33 mouse cellular contexts compared by ENCODE assay signal in genomic region chr4:73531604-73532003, GRCm38 (mm10).
"Had no signal": no experiment of that assay in that cellular context is flagged by ENCODE, and none has a peak within 500 bp of the region (broad histone marks: within the 10 kb centered on the region; RNA-seq: fewer than 3 reads in every experiment).

No protein-coding gene starts in this region.

- H3K4me3 ChIP-seq: heart, embryonic 12.5 days; heart, embryonic 13.5 days; heart, embryonic 15.5 days; hindbrain, embryonic 10.5 days; hindbrain, embryonic 12.5 days; hindbrain, embryonic 13.5 days; hindbrain, embryonic 15.5 days; intestine, embryonic 15.5 days; kidney, embryonic 15.5 days; layer of hippocampus, adult 2 months had no signal

- DNase-seq: heart, postnatal 10 days; heart, postnatal 14 days; heart, postnatal 36 days; heart, postnatal 4 days; kidney, adult 11 months; kidney, adult 18-20 months; kidney, adult 2 months; kidney, adult 8-10 months; kidney, adult 9 months; kidney, postnatal 10 days; kidney, postnatal 14 days; kidney, postnatal 25 days; kidney, postnatal 36 days; kidney, postnatal 4 days; layer of hippocampus, adult 9-11 months; layer of hippocampus, postnatal 36 days had no signal

- H3K27ac ChIP-seq: heart, embryonic 13.5 days; heart, embryonic 15.5 days; hindbrain, embryonic 10.5 days; hindbrain, embryonic 12.5 days; hindbrain, embryonic 13.5 days; hindbrain, embryonic 14.5 days; hindbrain, embryonic 15.5 days; hindbrain, postnatal 0 days; intestine, embryonic 15.5 days; kidney, embryonic 15.5 days; kidney, postnatal 0 days; layer of hippocampus, adult 2 months had no signal

- ATAC-seq: hindbrain, embryonic 16.5 days; hindbrain, postnatal 0 days; inflammation-experienced regulatory T-cells, adult 6 months; intestine, embryonic 15.5 days; intestine, embryonic 16.5 days; intestine, postnatal 0 days had no signal
